In the genomic region with DNA sequence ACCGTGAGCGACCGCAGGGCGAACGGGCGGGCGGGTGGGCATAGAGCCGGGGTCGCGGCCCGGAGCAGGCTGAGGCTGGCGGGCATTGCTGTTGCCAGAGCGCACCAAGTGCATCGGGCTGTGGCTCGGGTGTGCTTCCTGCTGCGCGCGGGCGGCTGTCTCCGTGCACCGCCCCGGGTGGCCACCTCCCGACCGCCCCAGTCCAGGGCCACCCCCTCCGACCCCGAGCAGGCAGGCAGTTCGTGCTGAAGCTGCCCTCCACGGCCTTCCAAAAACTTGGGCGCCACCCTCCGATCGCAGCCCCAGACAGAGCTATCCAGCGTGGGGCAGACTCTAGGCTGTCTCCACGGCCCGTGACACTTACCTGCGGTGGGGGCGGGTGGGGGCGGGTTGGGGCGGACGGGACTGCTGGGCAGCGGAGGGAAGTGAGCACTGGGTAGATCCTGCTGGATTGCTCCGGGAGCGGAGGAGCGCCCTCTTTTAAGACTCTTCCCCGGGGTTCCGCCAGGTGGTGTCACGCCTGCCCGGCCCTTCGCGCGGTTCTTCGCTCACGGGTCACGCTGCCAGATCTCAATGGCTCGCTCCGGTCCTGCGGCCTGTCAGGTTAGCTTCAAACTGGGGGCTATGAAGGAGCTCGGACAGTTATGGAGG, we compare ENCODE assay signal across 8 mouse cellular contexts. TPM values are rescaled to one million over a fixed set of nuclear protein-coding genes. Genes with fewer than 3 reads are reported as not detected.
A peak's percentile ranks its signal among the peaks of the same experiment; 100 is the strongest.
DNase-seq lines count a peak whose midpoint lies in the region; ATAC-seq lines count a peak whose summit lies in the region.

No protein-coding gene starts in this region.

- peak overlapping the region; percentile 98 for H3K4me2 ChIP-seq in lung, embryonic 15.5 days
- H3K4me2 ChIP-seq in stomach, embryonic 14.5 days (replicated peaks; ENCODE audit: low read depth, low read length) = peak overlapping the region; percentile 98

- ATAC-seq in granulocyte monocyte progenitor cell, adult 5-6 weeks (replicated peaks; ENCODE audit: poor library complexity, severe bottlenecking) = peak; percentile 48
- peak; percentile 64 for ATAC-seq in lung, embryonic 15.5 days (ENCODE audit: borderline replicate concordance, extremely low read depth, low FRiP score, low TSS enrichment)
- peak; percentile 68 for ATAC-seq in stomach, embryonic 14.5 days (ENCODE audit: insufficient number of reproducible peaks, insufficient read depth, low FRiP score, low read depth)

- peaks cover 31% of the 10 kb centered on the region for H3K4me1 ChIP-seq in lung, embryonic 15.5 days
- no peaks in the 10 kb centered on the region; the same call in 1 of the 2 replicates for H3K4me1 ChIP-seq in stomach, embryonic 14.5 days (ENCODE audit: control insufficient read depth, insufficient read depth, low read length)

- DNase-seq in lung, adult 18-20 months = peak; percentile 27 to 58
- no peak for DNase-seq in lung, postnatal 25 days (ENCODE audit: low spot score)
- DNase-seq in cerebellum, adult 9-10 months = peak; percentile 42
- DNase-seq in kidney, adult 11 months = peak; percentile 66
- no peak for DNase-seq in left cerebral cortex, adult 8-10 months (ENCODE audit: low spot score in 2 of 2)

- H3K36me3 ChIP-seq in lung, embryonic 15.5 days = no peaks in the 10 kb centered on the region
- no peaks in the 10 kb centered on the region for H3K36me3 ChIP-seq in stomach, embryonic 14.5 days (ENCODE audit: control insufficient read depth, insufficient read depth, low read length)

- H3K9ac ChIP-seq in lung, embryonic 15.5 days = peak overlapping the region; percentile 43
- peak overlapping the region; percentile 37 for H3K9ac ChIP-seq in stomach, embryonic 14.5 days (replicated peaks; ENCODE audit: low read depth, low read length)

- H3K9me3 ChIP-seq in lung, embryonic 15.5 days = no peaks in the 10 kb centered on the region
- no peaks in the 10 kb centered on the region for H3K9me3 ChIP-seq in stomach, embryonic 14.5 days (ENCODE audit: control insufficient read depth, low read depth, low read length)

- H3K27ac ChIP-seq in lung, embryonic 15.5 days = no peak overlapping the region
- 0 out of 2 replicates have a peak overlapping the region, but pooled peaks have one; percentile 33 for H3K27ac ChIP-seq in stomach, embryonic 14.5 days (ENCODE audit: low read length)

- 0% methylated on average over 35 of the region's 57 CpGs for WGBS in lung, embryonic 15.5 days
- 1% methylated on average over 43 of the region's 57 CpGs for WGBS in stomach, embryonic 14.5 days

- peaks cover 74% of the 10 kb centered on the region for H3K27me3 ChIP-seq in lung, embryonic 15.5 days
- peaks cover 8% of the 10 kb centered on the region; the same call in 1 of the 2 replicates for H3K27me3 ChIP-seq in stomach, embryonic 14.5 days (ENCODE audit: control insufficient read depth, insufficient read depth, low read length)

- peak overlapping the region; percentile 49 for H3K4me3 ChIP-seq in lung, embryonic 15.5 days
- H3K4me3 ChIP-seq in stomach, embryonic 14.5 days (ENCODE audit: low read depth, low read length) = peak overlapping the region; percentile 52

RNA-seq across cellular contexts. Expression of a gene that starts 0.5 kb away (rescaled TPM):
- not detected in 2 replicates for total RNA-seq in granulocyte monocyte progenitor cell, adult 5-6 weeks (2014; fragmentation: Nextera tagmentation)
- not detected in 2 replicates for total RNA-seq in granulocyte monocyte progenitor cell, adult 5-6 weeks (2017)
- polyA plus RNA-seq in lung, embryonic 15.5 days (2015; fragmentation: Nextera tagmentation; extraction: Ambion mirVana) = 4.0 and 4.8 TPM in 2 replicates
- 8.7 and 10.9 TPM in 2 replicates for polyA plus RNA-seq in stomach, embryonic 14.5 days (2014; fragmentation: Nextera tagmentation; extraction: Ambion mirVana)
- 10 to 100 TPM in 1 of 4 experiments, 1 to 10 TPM in 3; 7.9 to 10.1 (median 8.8) TPM for total RNA-seq in left cerebral cortex, adult 8-10 months (2022)

RNA-seq across cellular contexts. Expression of a gene that starts 31.8 kb away (rescaled TPM):
- total RNA-seq in granulocyte monocyte progenitor cell, adult 5-6 weeks (2014; fragmentation: Nextera tagmentation) = 16.5 TPM in 2 replicates
- 4.4 and 9.0 TPM in 2 replicates for total RNA-seq in granulocyte monocyte progenitor cell, adult 5-6 weeks (2017)
- polyA plus RNA-seq in lung, embryonic 15.5 days (2015; fragmentation: Nextera tagmentation; extraction: Ambion mirVana) = 0.18 and 0.71 TPM in 2 replicates
- polyA plus RNA-seq in stomach, embryonic 14.5 days (2014; fragmentation: Nextera tagmentation; extraction: Ambion mirVana) = 1.1 and 1.3 TPM in 2 replicates
- 1 to 10 TPM; 3.2 to 4.4 (median 3.7) TPM for total RNA-seq in left cerebral cortex, adult 8-10 months (2022)

Comparison
In these comparisons a context has a peak if more than half of its experiments do, and no peak if none do; other contexts are left out.
1. DNase-seq: peak in lung, adult 18-20 months (2 of 2), cerebellum, adult 9-10 months (single experiment) and kidney, adult 11 months (single experiment); none in lung, postnatal 25 days (single experiment) and left cerebral cortex, adult 8-10 months (0 of 2).
2. RNA of a gene that starts 0.5 kb away (total RNA-seq): 7.9 to 10.1 TPM in left cerebral cortex, adult 8-10 months; not detected in granulocyte monocyte progenitor cell, adult 5-6 weeks; every median in the first group is over 4 times any median in the second.
3. Peak in every context shown above with its lines, with median percentiles within 50 percentile points of each other: ATAC-seq.